15 mouse cellular contexts compared by ENCODE assay signal in the genomic region with DNA sequence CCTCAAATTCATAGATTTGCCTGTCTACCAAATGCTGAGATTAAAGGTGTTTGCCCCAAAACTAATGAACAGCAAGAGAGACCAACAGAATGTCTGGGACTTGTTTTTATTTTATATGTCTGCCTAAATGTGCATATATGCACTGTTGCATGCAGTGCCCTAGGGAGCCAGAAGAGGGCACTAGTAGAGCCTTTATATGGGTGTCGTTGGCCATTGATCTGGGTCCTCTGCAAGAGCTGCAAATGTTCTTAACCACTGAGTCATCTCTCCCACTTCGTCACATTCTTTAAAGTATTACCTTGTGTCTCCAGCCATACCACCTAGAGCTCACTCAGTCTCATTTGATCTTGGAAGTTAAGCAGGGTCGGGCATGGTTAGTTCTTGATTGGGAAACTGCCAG. TPM values are rescaled to one million over a fixed set of nuclear protein-coding genes. Genes with fewer than 3 reads are reported as not detected.
DNase-seq lines count a peak whose midpoint lies in the region; ATAC-seq and TF ChIP-seq lines count a peak whose summit lies in the region.
"Had no signal": no experiment of that assay in that cellular context is flagged by ENCODE, and none has a peak within 500 bp of the region (broad histone marks: within the 10 kb centered on the region; RNA-seq: fewer than 3 reads in every experiment).

No protein-coding gene starts in this region.

- no peak for TF ChIP-seq EP300 in stomach, postnatal 0 days (optimal IDR thresholded peaks at IDR 0.05)

- peak; percentile 47 for TF ChIP-seq CTCF in kidney, postnatal 0 days (IDR thresholded peaks at IDR 0.05; ENCODE audit: low read depth)
- TF ChIP-seq CTCF in stomach, postnatal 0 days (IDR thresholded peaks at IDR 0.05; ENCODE audit: low read depth) = peak; percentile 55

- no peaks in the 10 kb centered on the region for H3K36me3 ChIP-seq in kidney, postnatal 0 days (ENCODE audit: insufficient read depth, low read length)
- H3K36me3 ChIP-seq in stomach, postnatal 0 days (ENCODE audit: control insufficient read depth, insufficient read depth, low read length) = no peaks in the 10 kb centered on the region
- no peaks in the 10 kb centered on the region for H3K36me3 ChIP-seq in forebrain, embryonic 13.5 days (ENCODE audit: poor library complexity, severe bottlenecking)

- H3K9me3 ChIP-seq in kidney, postnatal 0 days (replicated peaks; ENCODE audit: low read length) = no peaks in the 10 kb centered on the region
- no peaks in the 10 kb centered on the region for H3K9me3 ChIP-seq in stomach, postnatal 0 days (ENCODE audit: control insufficient read depth, low read length)
- H3K9me3 ChIP-seq in forebrain, embryonic 13.5 days (replicated peaks) = peaks cover 4% of the 10 kb centered on the region; the same call in 1 of the 2 replicates
- H3K9me3 ChIP-seq: embryonic facial prominence, embryonic 12.5 days; heart, embryonic 10.5 days had no signal

- no peaks in the 10 kb centered on the region for H3K4me1 ChIP-seq in kidney, postnatal 0 days (replicated peaks; ENCODE audit: insufficient read depth, low read length)
- no peaks in the 10 kb centered on the region for H3K4me1 ChIP-seq in stomach, postnatal 0 days (replicated peaks; ENCODE audit: control insufficient read depth, insufficient read depth)
- H3K4me1 ChIP-seq in forebrain, embryonic 13.5 days = peaks cover 29% of the 10 kb centered on the region

- no peaks in the 10 kb centered on the region for H3K27me3 ChIP-seq in kidney, postnatal 0 days (ENCODE audit: insufficient read depth, low read length)
- H3K27me3 ChIP-seq in stomach, postnatal 0 days (ENCODE audit: control insufficient read depth, insufficient read depth, low read length) = no peaks in the 10 kb centered on the region
- H3K27me3 ChIP-seq in forebrain, embryonic 13.5 days = peaks cover 40% of the 10 kb centered on the region
- H3K27me3 ChIP-seq: embryonic facial prominence, embryonic 12.5 days had no signal

- no peak for DNase-seq in kidney, postnatal 0 days (ENCODE audit: low spot score)
- no peak for DNase-seq in kidney, adult 9 months
- peak; percentile 42 for DNase-seq in thymus, postnatal 4 days
- no peak for DNase-seq in thymus, postnatal 0 days (ENCODE audit: low spot score)
- peak; percentile 32 for DNase-seq in NIH3T3 (ENCODE audit: low read depth)
- no peak for DNase-seq in stomach, postnatal 0 days (ENCODE audit: low spot score)
- no peak for DNase-seq in frontal cortex, postnatal 10 days (ENCODE audit: low spot score in 2 of 2)
- DNase-seq: adrenal gland, adult 8-10 months; cerebellum, postnatal 36 days; layer of hippocampus, postnatal 36 days had no signal

- 86% methylated on average over 3 of the region's 3 CpGs for WGBS in kidney, postnatal 0 days
- WGBS in stomach, postnatal 0 days = 86% methylated on average over 3 of the region's 3 CpGs
- WGBS in forebrain, embryonic 13.5 days = 83% methylated on average over 3 of the region's 3 CpGs

- no peak overlapping the region for H3K9ac ChIP-seq in kidney, postnatal 0 days (ENCODE audit: low read depth, low read length)
- no peak overlapping the region for H3K9ac ChIP-seq in stomach, postnatal 0 days (ENCODE audit: low read length)
- H3K9ac ChIP-seq in forebrain, embryonic 13.5 days = no peak overlapping the region
- H3K9ac ChIP-seq: embryonic facial prominence, embryonic 12.5 days had no signal

- H3K27ac ChIP-seq in kidney, postnatal 0 days = no peak overlapping the region
- no peak overlapping the region for H3K27ac ChIP-seq in stomach, postnatal 0 days (replicated peaks)
- H3K27ac ChIP-seq in forebrain, embryonic 13.5 days = no peak overlapping the region
- H3K27ac ChIP-seq: embryonic facial prominence, embryonic 12.5 days; forebrain, embryonic 10.5 days; heart, embryonic 10.5 days had no signal

- no peak overlapping the region for H3K4me2 ChIP-seq in kidney, postnatal 0 days (ENCODE audit: low read length)
- H3K4me2 ChIP-seq in stomach, postnatal 0 days (replicated peaks; ENCODE audit: low read depth) = no peak overlapping the region
- no peak overlapping the region for H3K4me2 ChIP-seq in forebrain, embryonic 13.5 days
- H3K4me2 ChIP-seq: embryonic facial prominence, embryonic 12.5 days had no signal

- no peak overlapping the region for H3K4me3 ChIP-seq in kidney, postnatal 0 days (replicated peaks; ENCODE audit: low read depth, low read length)
- H3K4me3 ChIP-seq in stomach, postnatal 0 days (ENCODE audit: low read depth, low read length) = no peak overlapping the region
- H3K4me3 ChIP-seq in forebrain, embryonic 13.5 days = no peak overlapping the region
- H3K4me3 ChIP-seq: embryonic facial prominence, embryonic 12.5 days; forebrain, embryonic 10.5 days; heart, embryonic 10.5 days; myocyte had no signal

- ATAC-seq in kidney, postnatal 0 days (replicated peaks; ENCODE audit: low FRiP score, low read depth) = no peak
- ATAC-seq in stomach, postnatal 0 days (ENCODE audit: low FRiP score, low TSS enrichment) = no peak
- no peak for ATAC-seq in forebrain, embryonic 13.5 days

RNA-seq across cellular contexts. Expression of gene Sap30l, which starts 37.3 kb away (rescaled TPM):
- polyA plus RNA-seq in kidney, postnatal 0 days (2015; fragmentation: Nextera tagmentation; extraction: Ambion mirVana) = 12.6 and 19.1 TPM in 2 replicates
- 15.6 and 21.3 TPM in 2 replicates for polyA plus RNA-seq in thymus, postnatal 0 days (2015; fragmentation: Nextera tagmentation; extraction: Ambion mirVana)
- 8.7 TPM in 2 replicates for polyA plus RNA-seq in stomach, postnatal 0 days (2015; fragmentation: Nextera tagmentation; extraction: Ambion mirVana)
- 6.8 and 7.4 TPM in 2 replicates for polyA plus RNA-seq in forebrain, embryonic 13.5 days (2015; fragmentation: Nextera tagmentation; extraction: Ambion mirVana)

Comparison
In these comparisons a context has a peak if more than half of its experiments do, and no peak if none do; other contexts are left out.
1. DNase-seq: peak in thymus, postnatal 4 days (single experiment) and NIH3T3 (single experiment); none in kidney, postnatal 0 days (single experiment), kidney, adult 9 months (single experiment), thymus, postnatal 0 days (single experiment), stomach, postnatal 0 days (single experiment) and frontal cortex, postnatal 10 days (0 of 2).